In genomic region chr12:104475946-104476345, GRCm38 (mm10) we compare ENCODE assay signal across 19 mouse cellular contexts. TPM values are rescaled to one million over a fixed set of nuclear protein-coding genes. Genes with fewer than 3 reads are reported as not detected.
DNase-seq lines count a peak whose midpoint lies in the region; ATAC-seq and TF ChIP-seq lines count a peak whose summit lies in the region.
"Had no signal": no experiment of that assay in that cellular context is flagged by ENCODE, and none has a peak within 500 bp of the region (broad histone marks: within the 10 kb centered on the region; RNA-seq: fewer than 3 reads in every experiment).

No protein-coding gene starts in this region.

- H3K36me3 ChIP-seq in forebrain, postnatal 0 days (ENCODE audit: insufficient read depth) = no peaks in the 10 kb centered on the region
- H3K36me3 ChIP-seq in forebrain, embryonic 12.5 days (replicated peaks) = no peaks in the 10 kb centered on the region
- H3K36me3 ChIP-seq in midbrain, embryonic 14.5 days (ENCODE audit: control insufficient read depth, insufficient read depth, low read length) = no peaks in the 10 kb centered on the region
- H3K36me3 ChIP-seq in midbrain, embryonic 15.5 days (replicated peaks) = no peaks in the 10 kb centered on the region
- H3K36me3 ChIP-seq in embryonic facial prominence, embryonic 11.5 days (replicated peaks; ENCODE audit: control insufficient read depth, insufficient read depth, low read depth, low read length) = no peaks in the 10 kb centered on the region
- no peaks in the 10 kb centered on the region for H3K36me3 ChIP-seq in neural tube, embryonic 12.5 days
- H3K36me3 ChIP-seq: heart, embryonic 10.5 days; liver, embryonic 15.5 days; neural tube, embryonic 13.5 days had no signal

- H3K27ac ChIP-seq in forebrain, postnatal 0 days (ENCODE audit: low read depth, low read length) = no peak overlapping the region
- H3K27ac ChIP-seq in forebrain, embryonic 12.5 days = no peak overlapping the region
- H3K27ac ChIP-seq in midbrain, embryonic 14.5 days (replicated peaks; ENCODE audit: low read depth, low read length) = no peak overlapping the region
- no peak overlapping the region for H3K27ac ChIP-seq in midbrain, embryonic 15.5 days
- no peak overlapping the region for H3K27ac ChIP-seq in embryonic facial prominence, embryonic 11.5 days (replicated peaks; ENCODE audit: low read depth, low read length)
- no peak overlapping the region for H3K27ac ChIP-seq in neural tube, embryonic 12.5 days
- H3K27ac ChIP-seq: heart, embryonic 10.5 days; liver, embryonic 15.5 days; neural tube, embryonic 13.5 days had no signal

- H3K4me3 ChIP-seq in forebrain, postnatal 0 days (ENCODE audit: low read depth, low read length) = no peak overlapping the region
- H3K4me3 ChIP-seq in forebrain, embryonic 12.5 days (replicated peaks) = no peak overlapping the region
- H3K4me3 ChIP-seq in midbrain, embryonic 14.5 days (replicated peaks; ENCODE audit: low read depth, low read length) = no peak overlapping the region
- no peak overlapping the region for H3K4me3 ChIP-seq in midbrain, embryonic 15.5 days
- H3K4me3 ChIP-seq in embryonic facial prominence, embryonic 11.5 days (ENCODE audit: low read depth, low read length) = no peak overlapping the region; the same call in 1 of the 2 replicates
- no peak overlapping the region for H3K4me3 ChIP-seq in neural tube, embryonic 12.5 days
- H3K4me3 ChIP-seq: heart, embryonic 10.5 days; liver, embryonic 15.5 days; neural tube, embryonic 13.5 days had no signal

- H3K27me3 ChIP-seq in forebrain, postnatal 0 days (ENCODE audit: insufficient read depth, low read length) = peaks cover 57% of the 10 kb centered on the region
- peaks cover 86% of the 10 kb centered on the region for H3K27me3 ChIP-seq in forebrain, embryonic 12.5 days
- H3K27me3 ChIP-seq in midbrain, embryonic 14.5 days (ENCODE audit: control insufficient read depth, insufficient read depth, low read length) = peaks cover 85% of the 10 kb centered on the region
- peaks cover 63% of the 10 kb centered on the region for H3K27me3 ChIP-seq in midbrain, embryonic 15.5 days (replicated peaks)
- H3K27me3 ChIP-seq in embryonic facial prominence, embryonic 11.5 days (ENCODE audit: control insufficient read depth, insufficient read depth, low read length) = peaks cover 28% of the 10 kb centered on the region
- H3K27me3 ChIP-seq in neural tube, embryonic 12.5 days (replicated peaks) = peaks cover 82% of the 10 kb centered on the region

- H3K4me2 ChIP-seq in forebrain, postnatal 0 days (ENCODE audit: low read depth) = no peak overlapping the region
- H3K4me2 ChIP-seq in forebrain, embryonic 12.5 days = no peak overlapping the region; the same call in 1 of the 2 replicates
- no peak overlapping the region for H3K4me2 ChIP-seq in midbrain, embryonic 14.5 days (ENCODE audit: low read length)
- no peak overlapping the region for H3K4me2 ChIP-seq in midbrain, embryonic 15.5 days
- H3K4me2 ChIP-seq in embryonic facial prominence, embryonic 11.5 days (ENCODE audit: low read depth, low read length) = peak overlapping the region; percentile 14; the same call in 1 of the 2 replicates
- peak overlapping the region; percentile 16; the same call in 1 of the 2 replicates for H3K4me2 ChIP-seq in neural tube, embryonic 12.5 days (replicated peaks)
- H3K4me2 ChIP-seq: liver, embryonic 15.5 days; neural tube, embryonic 13.5 days had no signal

- no peak for TF ChIP-seq CTCF in forebrain, postnatal 0 days (IDR thresholded peaks at IDR 0.05; ENCODE audit: low read depth)

- H3K9ac ChIP-seq in forebrain, postnatal 0 days = no peak overlapping the region
- no peak overlapping the region for H3K9ac ChIP-seq in forebrain, embryonic 12.5 days
- H3K9ac ChIP-seq in midbrain, embryonic 14.5 days (replicated peaks; ENCODE audit: low read length) = no peak overlapping the region
- no peak overlapping the region for H3K9ac ChIP-seq in midbrain, embryonic 15.5 days
- H3K9ac ChIP-seq in embryonic facial prominence, embryonic 11.5 days (replicated peaks; ENCODE audit: low read length) = peak overlapping the region; percentile 26; the same call in 1 of the 2 replicates
- no peak overlapping the region for H3K9ac ChIP-seq in neural tube, embryonic 12.5 days
- H3K9ac ChIP-seq: liver, embryonic 15.5 days; neural tube, embryonic 13.5 days had no signal

- ATAC-seq in forebrain, postnatal 0 days = no peak
- ATAC-seq in forebrain, embryonic 12.5 days (ENCODE audit: low FRiP score) = no peak
- no peak for ATAC-seq in midbrain, embryonic 14.5 days (ENCODE audit: low FRiP score, low TSS enrichment)
- ATAC-seq in midbrain, embryonic 15.5 days (replicated peaks) = no peak
- no peak for ATAC-seq in embryonic facial prominence, embryonic 11.5 days (replicated peaks; ENCODE audit: insufficient number of reproducible peaks, low FRiP score, low TSS enrichment, low read depth)
- no peak for ATAC-seq in neural tube, embryonic 12.5 days (ENCODE audit: low FRiP score, low read depth)
- no peak for ATAC-seq in frontal cortex, adult (ENCODE audit: low TSS enrichment)
- ATAC-seq in monocyte, adult 5-6 weeks (replicated peaks; ENCODE audit: insufficient number of reproducible peaks, low FRiP score, low TSS enrichment, poor library complexity, severe bottlenecking) = no peak

- H3K4me1 ChIP-seq in forebrain, postnatal 0 days (ENCODE audit: insufficient read depth) = no peaks in the 10 kb centered on the region
- peaks cover 48% of the 10 kb centered on the region for H3K4me1 ChIP-seq in forebrain, embryonic 12.5 days
- 0 out of 2 replicates have a peak, but pooled peaks cover 22% of the 10 kb centered on the region for H3K4me1 ChIP-seq in midbrain, embryonic 14.5 days (ENCODE audit: control insufficient read depth, insufficient read depth, low read length)
- H3K4me1 ChIP-seq in midbrain, embryonic 15.5 days = peaks cover 24% of the 10 kb centered on the region
- peaks cover 2% of the 10 kb centered on the region; the same call in 1 of the 2 replicates for H3K4me1 ChIP-seq in embryonic facial prominence, embryonic 11.5 days (ENCODE audit: control insufficient read depth, insufficient read depth, low read length)
- peaks cover 34% of the 10 kb centered on the region for H3K4me1 ChIP-seq in neural tube, embryonic 12.5 days

- no peaks in the 10 kb centered on the region for H3K9me3 ChIP-seq in forebrain, postnatal 0 days (ENCODE audit: low read length)
- H3K9me3 ChIP-seq in forebrain, embryonic 12.5 days = no peaks in the 10 kb centered on the region
- H3K9me3 ChIP-seq in midbrain, embryonic 14.5 days (ENCODE audit: control insufficient read depth, low read length) = no peaks in the 10 kb centered on the region
- H3K9me3 ChIP-seq in midbrain, embryonic 15.5 days = no peaks in the 10 kb centered on the region
- H3K9me3 ChIP-seq in embryonic facial prominence, embryonic 11.5 days (replicated peaks; ENCODE audit: control insufficient read depth, low read length) = no peaks in the 10 kb centered on the region
- no peaks in the 10 kb centered on the region for H3K9me3 ChIP-seq in neural tube, embryonic 12.5 days
- H3K9me3 ChIP-seq: heart, embryonic 10.5 days; liver, embryonic 15.5 days; neural tube, embryonic 13.5 days had no signal

- under 1% methylated on average over 21 of the region's 21 CpGs for WGBS in forebrain, postnatal 0 days
- WGBS in forebrain, embryonic 12.5 days = under 1% methylated on average over 21 of the region's 21 CpGs
- under 1% methylated on average over 21 of the region's 21 CpGs for WGBS in midbrain, embryonic 14.5 days
- WGBS in midbrain, embryonic 15.5 days = under 1% methylated on average over 21 of the region's 21 CpGs
- 1% methylated on average over 21 of the region's 21 CpGs for WGBS in embryonic facial prominence, embryonic 11.5 days
- WGBS in neural tube, embryonic 12.5 days = under 1% methylated on average over 21 of the region's 21 CpGs

- peak; percentile 65 for DNase-seq in forebrain, postnatal 0 days
- DNase-seq in midbrain, embryonic 14.5 days = peak; percentile 61
- peak; percentile 49 for DNase-seq in embryonic facial prominence, embryonic 11.5 days (ENCODE audit: low spot score)
- DNase-seq: adrenal gland, adult 8-10 months; B cell, adult 2 months; heart, postnatal 4 days; right cerebral cortex, postnatal 25 days had no signal

RNA-seq across cellular contexts. Expression of gene Gsc, which starts 2.8 kb away (rescaled TPM):
- total RNA-seq in forebrain, postnatal 0 days (2014; rRNA removed) = 1.5 TPM in 1 of 2 replicates, not detected in the other
- polyA plus RNA-seq in forebrain, postnatal 0 days (2015; fragmentation: Nextera tagmentation; extraction: Ambion mirVana) = 0.11 TPM in 1 of 2 replicates, not detected in the other
- polyA plus RNA-seq in forebrain, embryonic 12.5 days (2016; fragmentation: Nextera tagmentation; extraction: Ambion mirVana) = 1.4 and 2.2 TPM in 2 replicates
- not detected in 2 replicates for polyA plus RNA-seq in midbrain, embryonic 14.5 days (2014; fragmentation: Nextera tagmentation; extraction: Ambion mirVana)
- polyA plus RNA-seq in midbrain, embryonic 15.5 days (2015; fragmentation: Nextera tagmentation; extraction: Ambion mirVana) = 0.13 and 0.26 TPM in 2 replicates
- 30.3 and 34.6 TPM in 2 replicates for polyA plus RNA-seq in embryonic facial prominence, embryonic 11.5 days (2014; fragmentation: Nextera tagmentation; extraction: Ambion mirVana)
- polyA plus RNA-seq in neural tube, embryonic 12.5 days (2016; fragmentation: Nextera tagmentation; extraction: Ambion mirVana) = 0.20 and 0.32 TPM in 2 replicates
- total RNA-seq in monocyte, adult 5-6 weeks (2017) = not detected in 3 replicates
- total RNA-seq: gastrocnemius, adult 18-20 months; layer of hippocampus, postnatal 14 days had no signal
- polyA plus RNA-seq: cortical plate, adult 2 months; kidney, embryonic 14.5 days; liver, embryonic 15.5 days; neural tube, embryonic 13.5 days had no signal

Comparison
In these comparisons a context has a peak if more than half of its experiments do, and no peak if none do; other contexts are left out.
1. H3K4me2 ChIP-seq: peak in embryonic facial prominence, embryonic 11.5 days (single experiment) and neural tube, embryonic 12.5 days (single experiment); none in forebrain, postnatal 0 days (single experiment), forebrain, embryonic 12.5 days (single experiment), midbrain, embryonic 14.5 days (single experiment) and midbrain, embryonic 15.5 days (single experiment).
2. Peak in every context shown above with its lines, with median percentiles within 50 percentile points of each other: DNase-seq.